Mouse (Mus musculus): Measurements from ENCODE around the gene Tmem163. TPM values are rescaled to one million over a fixed set of nuclear protein-coding genes. Genes with fewer than 3 reads are reported as not detected.

Gene Tmem163
- polyA plus RNA-seq, 1 experiment from 2014 or later, result 1.4 TPM

- Histone ChIP-seq H3K4me2 (no peak overlapping the region), H3K27me3 (no peaks in the 10 kb centered on the region), H3K4me1 (no peaks in the 10 kb centered on the region), H3K9ac (no peak overlapping the region), H3K9me3 (no peaks in the 10 kb centered on the region), H3K36me3 (no peaks in the 10 kb centered on the region), H3K27ac (no peak overlapping the region), H3K4me3 (no peak overlapping the region)
- ATAC-seq (ENCODE audit: insufficient number of reproducible peaks, low FRiP score, low TSS enrichment, low read depth), result no peak
- WGBS, result 63% methylated on average over 6 of the region's 6 CpGs
Observed at GRCm38 (mm10) chr1:127512709-127513108, 166.6 kb downstream of the Tmem163 start.

- no peak for ATAC-seq (ENCODE audit: insufficient number of reproducible peaks, low FRiP score, low TSS enrichment, low read depth)
- 89% methylated on average over 6 of the region's 6 CpGs for WGBS
Observed at GRCm38 (mm10) chr1:127511362-127511761, 168.0 kb downstream of the Tmem163 start.

GRCm38 (mm10) chr1:127508921-127509320, 170.4 kb downstream of the Tmem163 start:
- 76% methylated on average over 8 of the region's 8 CpGs for WGBS
- Histone ChIP-seq H3K9ac (no peak overlapping the region), H3K27me3 (no peaks in the 10 kb centered on the region), H3K4me1 (no peaks in the 10 kb centered on the region), H3K4me2 (no peak overlapping the region), H3K9me3 (no peaks in the 10 kb centered on the region), H3K4me3 (no peak overlapping the region), H3K27ac (no peak overlapping the region), H3K36me3 (no peaks in the 10 kb centered on the region)
- no peak for ATAC-seq (ENCODE audit: insufficient number of reproducible peaks, low FRiP score, low TSS enrichment, low read depth)

More at GRCm38 (mm10) chr1:127511362-127511761, 168.0 kb downstream of the Tmem163 start:
- no peaks in the 10 kb centered on the region for H3K9me3 ChIP-seq
- H3K4me2 ChIP-seq, result no peak overlapping the region
- H3K27me3 ChIP-seq, result no peaks in the 10 kb centered on the region
- no peak overlapping the region for H3K4me3 ChIP-seq
- no peaks in the 10 kb centered on the region for H3K36me3 ChIP-seq
- no peak overlapping the region for H3K9ac ChIP-seq
- no peaks in the 10 kb centered on the region for H3K4me1 ChIP-seq
- H3K27ac ChIP-seq, result no peak overlapping the region

DNA sequence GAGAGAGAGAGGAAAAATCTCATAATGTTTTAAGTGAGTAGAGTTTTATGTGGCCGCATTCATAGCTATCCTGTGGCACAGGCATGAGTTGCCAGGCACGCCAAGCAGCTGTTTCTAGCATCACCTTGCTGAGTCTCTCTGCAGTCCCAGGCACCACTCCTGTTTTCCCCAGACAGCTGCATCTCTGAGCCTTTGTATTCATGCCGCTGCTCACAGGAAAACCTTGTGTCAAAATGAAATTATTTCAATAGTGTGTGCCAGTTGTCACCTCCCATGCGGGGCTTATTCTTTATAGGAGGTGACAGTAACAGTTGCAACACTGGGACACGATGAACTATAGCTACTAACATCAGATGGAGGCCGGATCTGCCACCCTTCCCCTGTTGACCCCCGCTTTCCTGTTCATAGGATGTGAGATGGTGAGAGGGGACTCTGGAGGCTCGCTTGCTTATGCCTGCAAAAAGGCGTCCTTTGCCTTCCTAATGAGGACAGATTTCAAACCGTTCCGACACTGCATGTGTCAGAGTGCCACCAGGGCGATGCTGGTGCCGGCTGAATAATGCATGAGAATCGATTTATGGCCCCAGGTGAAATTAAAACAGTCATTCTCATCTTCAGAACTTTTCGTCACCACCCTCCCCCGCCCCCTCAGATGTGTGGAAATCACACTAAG, 171.1 kb downstream of the Tmem163 start:
- Histone ChIP-seq H3K36me3 (no peaks in the 10 kb centered on the region), H3K4me1 (no peaks in the 10 kb centered on the region), H3K27ac (no peak overlapping the region), H3K27me3 (no peaks in the 10 kb centered on the region), H3K4me3 (no peak overlapping the region), H3K9ac (no peak overlapping the region), H3K4me2 (no peak overlapping the region), H3K9me3 (no peaks in the 10 kb centered on the region)
- ATAC-seq (ENCODE audit: insufficient number of reproducible peaks, low FRiP score, low TSS enrichment, low read depth), result no peak
- WGBS, result 59% methylated on average over 16 of the region's 16 CpGs

DNA sequence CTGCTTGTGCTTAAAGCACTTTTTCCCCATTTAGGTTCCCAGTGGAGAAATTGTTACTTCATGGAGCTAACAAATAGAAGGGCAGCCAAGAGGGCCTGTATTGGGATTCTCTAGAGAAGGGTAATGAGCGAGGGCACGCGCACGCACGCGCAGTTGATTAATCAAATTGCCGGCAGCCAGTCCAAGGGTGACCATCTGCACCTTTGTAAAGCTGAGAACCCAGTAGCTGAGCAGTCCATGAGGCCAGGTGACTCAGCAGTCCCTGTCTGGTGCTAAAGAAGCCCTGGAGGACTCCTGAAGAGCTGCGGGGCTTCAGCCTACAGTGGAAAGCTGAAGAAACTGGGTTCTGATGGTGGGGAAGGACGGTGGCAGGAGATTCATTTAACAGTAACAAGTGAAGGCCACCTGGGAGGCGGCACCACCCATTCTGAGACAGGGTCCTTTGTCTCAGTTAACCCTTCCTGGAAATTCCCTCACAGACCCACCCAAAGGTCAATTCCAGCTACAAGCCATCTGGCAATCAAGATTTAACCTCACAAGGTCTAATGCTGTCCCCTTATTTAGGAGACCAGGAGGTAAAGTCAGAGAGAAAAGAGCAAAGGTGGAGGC, 172.2 kb downstream of the Tmem163 start:
- ATAC-seq (ENCODE audit: insufficient number of reproducible peaks, low FRiP score, low TSS enrichment, low read depth), result no peak
- Histone ChIP-seq H3K4me2 (no peak overlapping the region), H3K27me3 (no peaks in the 10 kb centered on the region), H3K27ac (no peak overlapping the region), H3K36me3 (no peaks in the 10 kb centered on the region), H3K4me1 (no peaks in the 10 kb centered on the region), H3K9ac (no peak overlapping the region), H3K4me3 (no peak overlapping the region), H3K9me3 (no peaks in the 10 kb centered on the region)
- 69% methylated on average over 10 of the region's 10 CpGs for WGBS

GRCm38 (mm10) chr1:127500701-127501100, 178.6 kb downstream of the Tmem163 start:
- no peak for ATAC-seq (ENCODE audit: insufficient number of reproducible peaks, low FRiP score, low TSS enrichment, low read depth)
- Histone ChIP-seq H3K9me3 (no peaks in the 10 kb centered on the region), H3K36me3 (no peaks in the 10 kb centered on the region), H3K27ac (no peak overlapping the region), H3K4me1 (no peaks in the 10 kb centered on the region), H3K4me3 (no peak overlapping the region), H3K4me2 (no peak overlapping the region), H3K9ac (no peak overlapping the region), H3K27me3 (no peaks in the 10 kb centered on the region)
- 81% methylated on average over 17 of the region's 17 CpGs for WGBS

DNA sequence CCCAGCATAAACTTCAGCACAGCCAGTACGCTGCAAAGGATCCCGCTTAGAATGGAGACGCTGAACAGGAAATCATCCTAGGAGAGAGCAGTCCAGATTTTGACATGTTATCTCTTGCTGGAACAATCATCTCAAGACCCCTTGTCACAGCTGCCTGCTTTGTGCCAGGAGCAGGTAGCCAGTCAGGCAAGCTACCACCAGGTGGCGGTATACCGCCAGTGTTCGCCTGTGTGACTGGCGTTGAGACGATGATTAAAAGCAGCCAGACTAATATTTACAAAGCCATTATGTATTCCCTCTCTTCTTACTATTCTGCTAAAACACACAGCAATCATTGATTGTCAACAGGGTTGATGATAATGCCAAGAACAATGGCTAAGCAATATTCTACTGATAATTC, 179.1 kb downstream of the Tmem163 start:
- no peaks in the 10 kb centered on the region for H3K27me3 ChIP-seq
- no peak overlapping the region for H3K4me3 ChIP-seq
- no peaks in the 10 kb centered on the region for H3K4me1 ChIP-seq
- no peak overlapping the region for H3K9ac ChIP-seq
- WGBS, result 10% methylated on average over 8 of the region's 8 CpGs
- ATAC-seq (ENCODE audit: insufficient number of reproducible peaks, low FRiP score, low TSS enrichment, low read depth), result no peak
- H3K9me3 ChIP-seq, result no peaks in the 10 kb centered on the region
- no peak overlapping the region for H3K4me2 ChIP-seq
- no peaks in the 10 kb centered on the region for H3K36me3 ChIP-seq
- H3K27ac ChIP-seq, result no peak overlapping the region

DNA sequence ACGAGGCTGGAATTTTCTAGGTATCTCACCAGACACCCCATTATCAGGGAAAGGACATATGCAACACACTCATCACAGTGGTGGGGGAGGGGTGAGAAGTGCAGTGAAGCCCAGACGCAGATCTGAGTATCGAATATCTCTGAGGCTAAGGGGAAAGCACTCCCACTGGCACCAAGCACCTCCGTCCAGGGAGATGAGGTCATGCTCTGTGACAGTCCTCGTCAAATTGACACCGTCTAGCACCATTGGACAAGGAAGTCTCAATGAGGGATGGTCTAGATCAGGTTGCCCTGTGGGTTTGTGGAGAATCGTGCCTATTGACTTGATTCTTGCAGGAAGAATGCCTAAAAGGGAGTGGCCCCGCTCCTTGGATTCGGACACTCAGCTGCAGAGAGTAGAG, 180.6 kb downstream of the Tmem163 start:
- Histone ChIP-seq H3K9me3 (no peaks in the 10 kb centered on the region), H3K4me1 (no peaks in the 10 kb centered on the region), H3K4me2 (no peak overlapping the region), H3K4me3 (no peak overlapping the region), H3K9ac (no peak overlapping the region), H3K36me3 (no peaks in the 10 kb centered on the region), H3K27ac (no peak overlapping the region), H3K27me3 (no peaks in the 10 kb centered on the region)
- ATAC-seq (ENCODE audit: insufficient number of reproducible peaks, low FRiP score, low TSS enrichment, low read depth), result no peak
- 55% methylated on average over 9 of the region's 9 CpGs for WGBS

GRCm38 (mm10) chr1:127496737-127497543, 182.4 kb downstream of the Tmem163 start:
- no peak for ATAC-seq (ENCODE audit: insufficient number of reproducible peaks, low FRiP score, low TSS enrichment, low read depth)
- no peak overlapping the region for H3K9ac ChIP-seq
- 33% methylated on average over 9 of the region's 9 CpGs for WGBS

GRCm38 (mm10) chr1:127487161-127487560, 192.2 kb downstream of the Tmem163 start:
- Histone ChIP-seq H3K36me3 (0 out of 2 replicates have a peak, but pooled peaks cover 2% of the 10 kb centered on the region), H3K4me1 (no peaks in the 10 kb centered on the region), H3K27me3 (no peaks in the 10 kb centered on the region), H3K9ac (no peak overlapping the region), H3K4me3 (no peak overlapping the region), H3K27ac (no peak overlapping the region), H3K9me3 (no peaks in the 10 kb centered on the region), H3K4me2 (no peak overlapping the region)
- WGBS, result 77% methylated on average over 4 of the region's 4 CpGs
- ATAC-seq (ENCODE audit: insufficient number of reproducible peaks, low FRiP score, low TSS enrichment, low read depth), result no peak

More at GRCm38 (mm10) chr1:127496737-127497543, 182.4 kb downstream of the Tmem163 start:
- no peak overlapping the region for H3K4me3 ChIP-seq
- no peaks in the 10 kb centered on the region for H3K36me3 ChIP-seq
- no peak overlapping the region for H3K27ac ChIP-seq
- H3K27me3 ChIP-seq, result no peaks in the 10 kb centered on the region
- no peak overlapping the region for H3K4me2 ChIP-seq
- no peaks in the 10 kb centered on the region for H3K4me1 ChIP-seq
- H3K9me3 ChIP-seq, result no peaks in the 10 kb centered on the region

GRCm38 (mm10) chr1:127484826-127485225, 194.5 kb downstream of the Tmem163 start:
- WGBS, result 41% methylated on average over 7 of the region's 7 CpGs
- H3K9ac ChIP-seq, result no peak overlapping the region
- no peak for ATAC-seq (ENCODE audit: insufficient number of reproducible peaks, low FRiP score, low TSS enrichment, low read depth)

GRCm38 (mm10) chr1:127484188-127484587, 195.2 kb downstream of the Tmem163 start:
- Histone ChIP-seq H3K4me2 (no peak overlapping the region), H3K4me3 (no peak overlapping the region), H3K27ac (no peak overlapping the region), H3K9ac (no peak overlapping the region), H3K36me3 (0 out of 2 replicates have a peak, but pooled peaks cover 2% of the 10 kb centered on the region), H3K4me1 (no peaks in the 10 kb centered on the region), H3K27me3 (no peaks in the 10 kb centered on the region), H3K9me3 (no peaks in the 10 kb centered on the region)
- no peak for ATAC-seq (ENCODE audit: insufficient number of reproducible peaks, low FRiP score, low TSS enrichment, low read depth)
- 93% methylated on average over 8 of the region's 8 CpGs for WGBS

More at GRCm38 (mm10) chr1:127484826-127485225, 194.5 kb downstream of the Tmem163 start:
- H3K9me3 ChIP-seq, result no peaks in the 10 kb centered on the region
- no peaks in the 10 kb centered on the region for H3K27me3 ChIP-seq
- no peaks in the 10 kb centered on the region for H3K4me1 ChIP-seq
- no peak overlapping the region for H3K4me2 ChIP-seq
- no peak overlapping the region for H3K27ac ChIP-seq
- H3K36me3 ChIP-seq, result 0 out of 2 replicates have a peak, but pooled peaks cover 2% of the 10 kb centered on the region
- no peak overlapping the region for H3K4me3 ChIP-seq
